In genomic region chr4:156185456-156185949, GRCm38 (mm10) we compare ENCODE assay signal across 8 mouse cellular contexts. TPM values are rescaled to one million over a fixed set of nuclear protein-coding genes. Genes with fewer than 3 reads are reported as not detected.
A peak's percentile ranks its signal among the peaks of the same experiment; 100 is the strongest.
DNase-seq lines count a peak whose midpoint lies in the region; ATAC-seq lines count a peak whose summit lies in the region.

No protein-coding gene starts in this region.

- no peak overlapping the region for H3K27ac ChIP-seq in liver, embryonic 15.5 days (replicated peaks)

- peak overlapping the region; percentile 69 for H3K4me2 ChIP-seq in liver, embryonic 15.5 days

- no peaks in the 10 kb centered on the region for H3K9me3 ChIP-seq in liver, embryonic 15.5 days (replicated peaks)

- peak overlapping the region; percentile 47; the same call in 1 of the 2 replicates for H3K9ac ChIP-seq in liver, embryonic 15.5 days

- H3K27me3 ChIP-seq in liver, embryonic 15.5 days, result peaks cover 11% of the 10 kb centered on the region

- ATAC-seq in frontal cortex, adult (ENCODE audit: low TSS enrichment), result peak; percentile 22; the same call in 1 of the 2 replicates
- peak; percentile 69 for ATAC-seq in liver, embryonic 15.5 days (ENCODE audit: insufficient read depth)
- ATAC-seq in granulocyte monocyte progenitor cell, adult 5-6 weeks (replicated peaks; ENCODE audit: poor library complexity, severe bottlenecking), result no peak
- no peak for ATAC-seq in erythroid progenitor cell, adult 5-6 weeks (replicated peaks; ENCODE audit: low FRiP score, poor library complexity, severe bottlenecking)

- DNase-seq in frontal cortex, postnatal 36 days (ENCODE audit: low spot score in 2 of 2), result no peak
- DNase-seq in right cerebral cortex, postnatal 4 days, result peak; percentile 40
- DNase-seq in right cerebral cortex, postnatal 36 days (ENCODE audit: low spot score in 2 of 2), result no peak
- DNase-seq in frontal cortex, postnatal 14 days (ENCODE audit: low spot score in 2 of 2), result no peak

- H3K4me3 ChIP-seq in liver, embryonic 15.5 days (replicated peaks), result peak overlapping the region; percentile 40

- WGBS in liver, embryonic 15.5 days (ENCODE audit: insufficient replicate concordance), result 43% methylated on average over 13 of the region's 13 CpGs

- H3K36me3 ChIP-seq in liver, embryonic 15.5 days (replicated peaks), result no peaks in the 10 kb centered on the region; the same call in 1 of the 2 replicates

- H3K4me1 ChIP-seq in liver, embryonic 15.5 days (replicated peaks), result peaks cover 63% of the 10 kb centered on the region

RNA-seq across cellular contexts. Expression of gene Agrn, which starts 11.8 kb away (rescaled TPM):
- 6.7 and 8.6 TPM in 2 replicates for polyA plus RNA-seq in liver, embryonic 15.5 days (2015; fragmentation: Nextera tagmentation; extraction: Ambion mirVana)
- total RNA-seq in granulocyte monocyte progenitor cell, adult 5-6 weeks (2014; fragmentation: Nextera tagmentation), result 1.1 and 8.9 TPM in 2 replicates
- 1.2 and 2.1 TPM in 2 replicates for total RNA-seq in granulocyte monocyte progenitor cell, adult 5-6 weeks (2017)
- 107 and 119 TPM in 2 replicates for total RNA-seq in erythroid progenitor cell, adult 5-6 weeks (2015; ENCODE audit: low replicate concordance)
- 52.9 and 82.3 TPM in 2 replicates for total RNA-seq in erythroid progenitor cell, adult 5-6 weeks (2017; ENCODE audit: low replicate concordance)

RNA-seq across cellular contexts. Expression of gene Isg15, which starts 15.1 kb away (rescaled TPM):
- polyA plus RNA-seq in liver, embryonic 15.5 days (2015; fragmentation: Nextera tagmentation; extraction: Ambion mirVana), result 9.8 and 13.4 TPM in 2 replicates
- 4.6 and 11.1 TPM in 2 replicates for total RNA-seq in granulocyte monocyte progenitor cell, adult 5-6 weeks (2014; fragmentation: Nextera tagmentation)
- 1.2 TPM in 1 of 2 replicates, not detected in the other for total RNA-seq in granulocyte monocyte progenitor cell, adult 5-6 weeks (2017)
- total RNA-seq in erythroid progenitor cell, adult 5-6 weeks (2015; ENCODE audit: low replicate concordance), result 32.8 and 101 TPM in 2 replicates
- 71.3 and 108 TPM in 2 replicates for total RNA-seq in erythroid progenitor cell, adult 5-6 weeks (2017; ENCODE audit: low replicate concordance)

RNA-seq across cellular contexts. Expression of gene AW011738, which starts 17.6 kb away (rescaled TPM):
- polyA plus RNA-seq in liver, embryonic 15.5 days (2015; fragmentation: Nextera tagmentation; extraction: Ambion mirVana), result 1.1 and 1.3 TPM in 2 replicates
- total RNA-seq in granulocyte monocyte progenitor cell, adult 5-6 weeks (2014; fragmentation: Nextera tagmentation), result 1.5 and 2.1 TPM in 2 replicates
- total RNA-seq in granulocyte monocyte progenitor cell, adult 5-6 weeks (2017), result 0.26 and 0.43 TPM in 2 replicates
- 12.2 and 17.3 TPM in 2 replicates for total RNA-seq in erythroid progenitor cell, adult 5-6 weeks (2015; ENCODE audit: low replicate concordance)
- total RNA-seq in erythroid progenitor cell, adult 5-6 weeks (2017; ENCODE audit: low replicate concordance), result 13.1 and 16.0 TPM in 2 replicates

RNA-seq across cellular contexts. Expression of gene Perm1, which starts 30.2 kb away (rescaled TPM):
- polyA plus RNA-seq in liver, embryonic 15.5 days (2015; fragmentation: Nextera tagmentation; extraction: Ambion mirVana), result 0.20 and 0.32 TPM in 2 replicates
- not detected in 2 replicates for total RNA-seq in granulocyte monocyte progenitor cell, adult 5-6 weeks (2014; fragmentation: Nextera tagmentation)
- 0.05 TPM in 1 of 2 replicates, not detected in the other for total RNA-seq in granulocyte monocyte progenitor cell, adult 5-6 weeks (2017)
- 4.2 and 7.2 TPM in 2 replicates for total RNA-seq in erythroid progenitor cell, adult 5-6 weeks (2015; ENCODE audit: low replicate concordance)
- 3.2 and 5.9 TPM in 2 replicates for total RNA-seq in erythroid progenitor cell, adult 5-6 weeks (2017; ENCODE audit: low replicate concordance)

RNA-seq across cellular contexts. Expression of gene Plekhn1, which starts 49.2 kb away (rescaled TPM):
- 4.0 and 4.8 TPM in 2 replicates for polyA plus RNA-seq in liver, embryonic 15.5 days (2015; fragmentation: Nextera tagmentation; extraction: Ambion mirVana)
- 24.3 and 36.5 TPM in 2 replicates for total RNA-seq in granulocyte monocyte progenitor cell, adult 5-6 weeks (2014; fragmentation: Nextera tagmentation)
- 12.2 and 13.4 TPM in 2 replicates for total RNA-seq in granulocyte monocyte progenitor cell, adult 5-6 weeks (2017)
- 36.9 and 45.8 TPM in 2 replicates for total RNA-seq in erythroid progenitor cell, adult 5-6 weeks (2015; ENCODE audit: low replicate concordance)
- 23.7 and 40.3 TPM in 2 replicates for total RNA-seq in erythroid progenitor cell, adult 5-6 weeks (2017; ENCODE audit: low replicate concordance)

Comparison
In these comparisons a context has a peak if more than half of its experiments do, and no peak if none do; other contexts are left out.
1. ATAC-seq: peak in frontal cortex, adult (single experiment) and liver, embryonic 15.5 days (single experiment); none in granulocyte monocyte progenitor cell, adult 5-6 weeks (single experiment) and erythroid progenitor cell, adult 5-6 weeks (single experiment).
2. RNA of gene Agrn, which starts 11.8 kb away (total RNA-seq): 52.9 to 119 TPM in erythroid progenitor cell, adult 5-6 weeks; 1.1 to 8.9 TPM in granulocyte monocyte progenitor cell, adult 5-6 weeks; every median in the first group is over 4 times any median in the second.
3. RNA of gene AW011738, which starts 17.6 kb away (total RNA-seq): 12.2 to 17.3 TPM in erythroid progenitor cell, adult 5-6 weeks; 0.26 to 2.1 TPM in granulocyte monocyte progenitor cell, adult 5-6 weeks; every median in the first group is over 4 times any median in the second.